Mouse (Mus musculus) midbrain, embryonic 13.5 days (tissue): ENCODE results near the gene Trim69. TPM values are rescaled to one million over a fixed set of nuclear protein-coding genes. Genes with fewer than 3 reads are reported as not detected.

Experiments
- ATAC-seq: fragments of 200-750 bp; cut with Nextera tagmentation; 2 replicates; pipeline ENCODE4 v1.8.0; 2017; ENCODE audit warnings: mild to moderate bottlenecking, moderate TSS enrichment, moderate library complexity
- H3K27ac ChIP-seq: fragments of 300-500 bp; sonication (generic); 2 replicates; pipeline ENCODE4 v1.5.1; 2015; ENCODE audit warnings: inconsistent platforms, mild to moderate bottlenecking, moderate library complexity
- H3K27me3 ChIP-seq: fragments of 300-500 bp; sonication (generic); 2 replicates; pipeline ENCODE4 v1.6.1; 2015; ENCODE audit warnings: mild to moderate bottlenecking, inconsistent platforms
- H3K36me3 ChIP-seq: fragments of 300-500 bp; sonication (generic); 2 replicates; pipeline ENCODE4 v1.6.1; 2015; ENCODE audit warnings: mild to moderate bottlenecking, inconsistent platforms
- H3K4me1 ChIP-seq: fragments of 300-500 bp; sonication (generic); replicated peaks from 2 replicates; pipeline ENCODE4 v1.6.1; 2015; ENCODE audit warnings: inconsistent platforms
- H3K4me2 ChIP-seq: fragments of 300-500 bp; sonication (generic); replicated peaks from 2 replicates; pipeline ENCODE4 v1.6.1; 2015; ENCODE audit warnings: moderate library complexity, mild to moderate bottlenecking, inconsistent platforms
- H3K4me3 ChIP-seq: fragments of 300-500 bp; sonication (generic); replicated peaks from 2 replicates; pipeline ENCODE4 v1.5.1; 2015; ENCODE audit warnings: mild to moderate bottlenecking, inconsistent platforms
- H3K9ac ChIP-seq: fragments of 300-500 bp; sonication (generic); replicated peaks from 2 replicates; pipeline ENCODE4 v1.6.1; 2015; ENCODE audit warnings: mild to moderate bottlenecking, inconsistent platforms
- H3K9me3 ChIP-seq: fragments of 300-500 bp; sonication (generic); 2 replicates; pipeline ENCODE4 v1.6.1; 2016; ENCODE audit warnings: mild to moderate bottlenecking, inconsistent platforms
- WGBS: fragments of 180-500 bp; shearing (Covaris S2); methylation state at CpG from one replicate; pipeline ENCODE4 v1.1.7; 2015; 5-methylcytosine and 5-hydroxymethylcytosine counted together
- polyA plus RNA-seq: library from polyadenylated mRNA; unstranded; fragments of >200 nt; fragmentation: Nextera tagmentation; extraction: Ambion mirVana; gene quantifications from 2 replicates; pipeline ENCODE4 v1.2.1, GENCODE M21; 2015

Gene Trim69
- polyA plus RNA-seq: not detected in 2 replicates

- Histone ChIP-seq H3K4me1 (0 out of 2 replicates have a peak, but pooled peaks cover 6% of the 10 kb centered on the region), H3K4me2 (no peak within 1 kb of the TSS), H3K9me3 (no peaks in the 10 kb centered on the region), H3K36me3 (no peaks in the 10 kb centered on the region), H3K27ac (no peak within 1 kb of the TSS), H3K27me3 (no peaks in the 10 kb centered on the region), H3K4me3 (no peak within 1 kb of the TSS), H3K9ac (no peak within 1 kb of the TSS)
- ATAC-seq: 0 out of 2 replicates have a peak, but pooled peaks have one; percentile 43
- WGBS: 47% methylated on average over 2 of the region's 2 CpGs
Observed at GRCm38 (mm10) chr2:122160680-122161079, at the start of gene Trim69. Gene Trim69 (plus strand): TSS chr2:122160700.

GRCm38 (mm10) chr2:122116888-122117287 lies 43.6 kb upstream of the Trim69 start:
- 89% methylated on average over 2 of the region's 2 CpGs for WGBS
- Histone ChIP-seq H3K9ac (no peak overlapping the region), H3K4me3 (peak overlapping the region; percentile 95), H3K36me3 (peaks cover 16% of the 10 kb centered on the region), H3K27ac (no peak overlapping the region), H3K4me2 (peak overlapping the region; percentile 69), H3K4me1 (peaks cover 14% of the 10 kb centered on the region), H3K27me3 (no peaks in the 10 kb centered on the region), H3K9me3 (no peaks in the 10 kb centered on the region)
- no peak for ATAC-seq

DNA sequence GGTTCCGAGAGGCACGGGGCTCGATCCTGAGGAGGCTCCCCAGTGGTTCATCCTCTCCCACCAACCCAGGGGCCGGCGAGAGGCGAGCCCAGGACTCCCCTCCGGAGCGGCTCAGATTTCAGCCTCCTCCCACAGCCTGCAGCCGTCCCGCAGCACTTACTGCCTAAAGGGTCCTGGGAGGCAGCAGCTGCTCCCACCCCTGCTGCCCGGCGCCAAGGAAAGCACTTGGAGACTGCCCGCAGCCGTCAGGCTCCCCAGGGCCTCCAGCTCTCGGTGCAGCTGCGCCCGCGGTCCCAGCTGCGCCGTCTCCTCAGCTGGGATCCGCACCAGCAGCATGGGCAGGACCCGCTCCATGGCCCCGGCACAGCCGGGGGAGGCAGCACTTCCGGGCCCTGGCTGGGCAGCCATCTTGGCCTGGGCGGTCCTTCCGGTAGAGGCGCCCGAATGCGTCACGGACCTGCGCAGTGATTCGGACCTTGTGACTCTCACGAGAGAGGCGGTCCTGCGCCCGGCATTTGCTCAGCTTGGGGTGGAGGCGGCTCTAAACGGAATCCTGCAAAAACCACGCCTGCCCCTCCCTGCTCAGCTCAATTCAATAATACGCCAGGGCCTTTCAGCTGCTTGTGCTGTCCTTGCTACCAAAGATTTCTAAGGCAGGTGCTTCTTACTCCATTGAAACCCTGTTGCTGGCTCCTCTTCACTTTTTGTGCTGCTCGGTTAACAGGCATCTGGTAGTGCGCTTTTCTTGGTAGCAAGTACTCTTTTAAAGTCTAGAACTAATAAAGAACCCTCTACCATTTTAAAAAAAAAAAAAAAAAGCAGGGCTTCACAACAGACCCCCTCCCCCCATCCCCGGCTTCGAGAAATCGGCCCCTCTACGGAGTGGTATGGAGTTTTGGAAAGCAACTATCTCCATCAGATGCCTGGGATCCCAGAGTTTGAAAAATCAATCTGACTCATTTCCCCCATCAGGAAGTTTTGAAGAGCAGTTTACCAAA lies 42.2 kb upstream of the Trim69 start, which contains the start of gene Spg11:
Spg11 (minus strand) TSS at position 426 of the 998 bp plus-strand sequence.
- WGBS: under 1% methylated on average over 47 of the region's 47 CpGs
- peak; percentile 100 for ATAC-seq
- Histone ChIP-seq H3K27ac (peak within 1 kb of the TSS; percentile 97), H3K4me1 (peaks cover 14% of the 10 kb centered on the region), H3K9ac (peak within 1 kb of the TSS; percentile 97), H3K36me3 (peaks cover 10% of the 10 kb centered on the region), H3K4me2 (peak within 1 kb of the TSS; percentile 69), H3K9me3 (no peaks in the 10 kb centered on the region), H3K27me3 (no peaks in the 10 kb centered on the region), H3K4me3 (peak within 1 kb of the TSS; percentile 95)

DNA sequence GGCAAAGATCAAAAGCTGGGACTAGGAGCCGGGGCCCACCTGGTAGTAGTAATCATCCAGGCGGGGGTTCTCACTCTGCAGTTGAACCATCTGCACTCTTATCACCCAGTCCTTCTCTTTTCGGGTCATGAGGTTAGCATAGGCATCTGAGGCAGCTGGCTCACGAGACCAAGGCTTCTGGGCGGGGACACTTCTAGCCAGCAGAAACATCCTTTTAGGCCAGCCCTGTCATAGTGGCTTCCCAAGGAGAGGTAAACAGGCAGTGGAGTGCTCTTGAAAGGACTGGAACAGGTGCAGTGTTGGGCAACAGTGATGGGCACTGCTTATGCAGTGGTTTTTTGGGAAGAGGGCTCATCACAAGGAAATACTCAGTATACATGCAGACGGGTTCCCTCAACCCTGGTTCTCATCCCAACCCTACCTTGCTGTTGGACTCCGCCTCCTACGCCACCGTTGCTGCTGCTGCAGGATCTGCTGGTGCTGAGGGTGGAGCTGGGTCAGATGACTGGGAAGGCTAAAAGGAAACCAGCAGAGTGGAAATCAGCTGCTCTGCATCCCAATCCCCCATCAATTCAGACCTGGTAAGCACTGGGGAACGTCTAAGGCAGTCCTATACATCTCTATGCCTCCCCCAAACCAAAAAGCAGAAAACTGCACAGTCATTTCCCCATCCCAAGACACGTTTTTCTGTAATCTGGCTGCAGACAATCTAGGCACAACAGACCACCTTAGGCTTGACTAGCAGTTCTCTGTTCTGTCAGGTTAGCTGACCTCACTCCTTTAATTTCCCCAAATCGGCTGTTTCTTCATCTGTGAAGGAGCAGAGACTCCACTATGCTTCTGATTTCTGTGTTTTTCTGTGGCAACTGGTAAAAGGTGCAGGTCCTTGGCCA lies 34.6 kb upstream of the Trim69 start:
- Histone ChIP-seq H3K27ac (no peak overlapping the region), H3K4me1 (no peaks in the 10 kb centered on the region), H3K36me3 (no peaks in the 10 kb centered on the region), H3K9me3 (no peaks in the 10 kb centered on the region), H3K9ac (no peak overlapping the region), H3K4me2 (no peak overlapping the region), H3K4me3 (no peak overlapping the region), H3K27me3 (no peaks in the 10 kb centered on the region; the same call in 1 of the 2 replicates)
- WGBS: 58% methylated on average over 12 of the region's 12 CpGs
- no peak for ATAC-seq

DNA sequence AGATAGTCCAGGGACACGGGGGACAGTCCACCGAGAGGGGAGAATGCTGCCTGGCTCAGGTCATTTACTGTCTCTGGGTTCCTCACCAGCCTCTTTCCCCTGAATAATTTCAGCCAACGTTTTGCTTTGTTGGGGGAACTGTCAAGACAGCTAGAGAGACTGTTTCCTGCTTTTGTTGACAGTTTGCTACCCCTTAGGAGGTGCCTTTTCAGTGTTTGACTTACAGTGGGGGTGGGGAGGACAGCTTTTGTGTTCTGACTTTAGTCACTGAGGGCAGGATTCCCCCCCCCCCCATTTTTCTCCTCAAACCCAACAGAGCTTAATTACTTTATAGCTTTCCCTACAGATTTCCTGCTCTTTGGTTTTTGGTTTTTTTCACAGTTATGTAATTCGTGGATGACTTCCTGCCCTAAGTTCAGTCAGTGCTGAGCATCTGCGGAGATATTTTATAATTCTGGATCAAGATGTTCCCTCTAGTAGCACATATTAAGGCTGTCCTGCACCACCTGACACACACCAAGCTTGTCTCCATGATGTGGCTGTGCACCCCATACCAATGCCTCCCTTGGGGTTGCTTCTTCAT lies 33.6 kb upstream of the Trim69 start:
- no peak for ATAC-seq
- WGBS: 57% methylated on average over 5 of the region's 5 CpGs
- Histone ChIP-seq H3K4me3 (no peak overlapping the region), H3K9ac (no peak overlapping the region), H3K9me3 (no peaks in the 10 kb centered on the region), H3K36me3 (no peaks in the 10 kb centered on the region), H3K27me3 (no peaks in the 10 kb centered on the region; the same call in 1 of the 2 replicates), H3K27ac (no peak overlapping the region), H3K4me1 (no peaks in the 10 kb centered on the region), H3K4me2 (no peak overlapping the region)

- WGBS: 96% methylated on average over 4 of the region's 4 CpGs
Observed at GRCm38 (mm10) chr2:122127635-122128034, 32.9 kb upstream of the Trim69 start.

GRCm38 (mm10) chr2:122132078-122132477 lies 28.4 kb upstream of the Trim69 start:
- ATAC-seq: no peak
- H3K36me3 ChIP-seq: no peaks in the 10 kb centered on the region
- H3K4me2 ChIP-seq: no peak overlapping the region
- no peaks in the 10 kb centered on the region for H3K9me3 ChIP-seq
- 93% methylated on average over 2 of the region's 2 CpGs for WGBS
- H3K9ac ChIP-seq: no peak overlapping the region
- H3K27me3 ChIP-seq: no peaks in the 10 kb centered on the region; the same call in 1 of the 2 replicates
- no peaks in the 10 kb centered on the region for H3K4me1 ChIP-seq
- no peak overlapping the region for H3K27ac ChIP-seq
- H3K4me3 ChIP-seq: no peak overlapping the region

More at GRCm38 (mm10) chr2:122127635-122128034, 32.9 kb upstream of the Trim69 start:
- no peak overlapping the region for H3K4me2 ChIP-seq
- H3K4me3 ChIP-seq: no peak overlapping the region
- no peaks in the 10 kb centered on the region for H3K36me3 ChIP-seq
- no peaks in the 10 kb centered on the region; the same call in 1 of the 2 replicates for H3K27me3 ChIP-seq
- H3K9ac ChIP-seq: no peak overlapping the region
- H3K4me1 ChIP-seq: no peaks in the 10 kb centered on the region
- no peaks in the 10 kb centered on the region for H3K9me3 ChIP-seq
- no peak for ATAC-seq
- H3K27ac ChIP-seq: no peak overlapping the region

- ATAC-seq: no peak
- Histone ChIP-seq H3K36me3 (no peaks in the 10 kb centered on the region), H3K4me2 (no peak overlapping the region), H3K27me3 (no peaks in the 10 kb centered on the region; the same call in 1 of the 2 replicates), H3K27ac (no peak overlapping the region), H3K9ac (no peak overlapping the region), H3K4me3 (no peak overlapping the region), H3K4me1 (no peaks in the 10 kb centered on the region), H3K9me3 (no peaks in the 10 kb centered on the region)
- WGBS: 93% methylated on average over 2 of the region's 2 CpGs
Observed at GRCm38 (mm10) chr2:122132618-122133017, 27.9 kb upstream of the Trim69 start.

DNA sequence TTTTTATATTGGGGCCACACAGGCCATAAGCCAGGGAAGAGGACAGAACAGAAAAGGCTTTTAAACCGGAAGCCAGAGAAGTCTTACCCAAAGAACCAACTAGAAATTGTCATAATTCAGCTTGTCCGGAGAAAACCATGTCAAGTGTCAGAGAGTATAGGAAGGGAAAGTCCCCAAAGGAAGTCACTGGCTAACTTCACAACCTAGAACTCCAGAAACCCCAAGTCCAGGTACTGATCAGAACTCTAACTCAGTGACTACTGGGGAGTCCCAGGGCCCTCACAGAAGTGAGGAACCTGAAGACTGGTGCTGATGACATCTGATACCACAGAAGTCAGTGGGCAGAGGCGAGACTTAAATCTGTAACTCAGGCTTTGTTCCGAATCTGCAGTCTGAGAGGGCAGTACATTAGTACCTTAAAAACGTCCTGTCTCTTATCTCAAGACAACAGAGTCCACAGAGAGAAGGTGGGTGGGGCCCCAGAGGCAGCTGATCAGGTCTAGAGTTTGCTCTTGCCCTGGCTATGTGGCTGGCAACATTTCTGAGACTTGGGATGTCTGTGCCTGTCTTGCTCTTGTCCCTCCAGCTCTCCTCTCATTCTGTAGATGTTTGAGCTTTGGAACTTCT lies 22.5 kb upstream of the Trim69 start:
- Histone ChIP-seq H3K4me1 (no peaks in the 10 kb centered on the region), H3K27me3 (no peaks in the 10 kb centered on the region), H3K36me3 (no peaks in the 10 kb centered on the region), H3K27ac (no peak overlapping the region), H3K4me3 (no peak overlapping the region), H3K9ac (no peak overlapping the region), H3K4me2 (no peak overlapping the region), H3K9me3 (no peaks in the 10 kb centered on the region)
- no peak for ATAC-seq
- 74% methylated on average over 5 of the region's 5 CpGs for WGBS

DNA sequence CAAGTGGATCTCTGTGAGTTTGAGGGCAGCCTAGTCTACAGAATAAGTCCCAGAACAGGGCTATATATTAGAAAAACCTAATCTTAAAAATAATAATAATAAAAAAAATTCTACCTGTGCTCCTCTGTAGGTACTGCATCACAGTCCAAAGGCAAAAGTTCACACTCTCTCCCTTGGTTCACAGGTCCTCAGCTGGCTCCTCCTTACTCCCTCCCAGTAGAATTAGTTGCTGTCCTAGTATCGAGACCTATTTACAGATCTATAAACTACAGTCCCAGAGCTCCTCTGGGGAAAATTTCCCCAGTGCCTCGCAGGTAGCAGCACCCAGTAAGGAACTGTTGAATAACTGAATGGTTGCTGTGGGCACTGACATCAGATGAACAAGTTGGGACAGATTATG lies 19.7 kb upstream of the Trim69 start:
- Histone ChIP-seq H3K27me3 (no peaks in the 10 kb centered on the region), H3K9me3 (no peaks in the 10 kb centered on the region), H3K36me3 (no peaks in the 10 kb centered on the region), H3K27ac (no peak overlapping the region), H3K4me2 (no peak overlapping the region), H3K4me1 (no peaks in the 10 kb centered on the region), H3K4me3 (no peak overlapping the region), H3K9ac (no peak overlapping the region)
- WGBS: 77% methylated on average over 2 of the region's 2 CpGs
- ATAC-seq: no peak

- no peak overlapping the region for H3K27ac ChIP-seq
- no peak overlapping the region for H3K4me2 ChIP-seq
- no peak overlapping the region for H3K9ac ChIP-seq
- no peak overlapping the region for H3K4me3 ChIP-seq
- H3K4me1 ChIP-seq: no peaks in the 10 kb centered on the region
- H3K9me3 ChIP-seq: no peaks in the 10 kb centered on the region
- 74% methylated on average over 5 of the region's 5 CpGs for WGBS
- no peak for ATAC-seq
- no peaks in the 10 kb centered on the region for H3K36me3 ChIP-seq
- no peaks in the 10 kb centered on the region for H3K27me3 ChIP-seq
Observed at GRCm38 (mm10) chr2:122141332-122141967, 19.1 kb upstream of the Trim69 start.
